Mouse (Mus musculus) CH12.LX (cell line): Measurements from ENCODE around the gene Txndc2. TPM values are rescaled to one million over a fixed set of nuclear protein-coding genes. Genes with fewer than 3 reads are reported as not detected.

Source experiments
- DNase-seq: peaks from one replicate; pipeline ENCODE4 v3.0.0-alpha.2; 2013; ENCODE audit errors: extremely low read depth
- H3K27ac ChIP-seq: 2 replicates; pipeline ENCODE4 v1.5.1; 2012; ENCODE audit warnings: low read depth, mild to moderate bottlenecking, control low read depth, moderate library complexity; ENCODE audit not compliant: insufficient read depth
- H3K27me3 ChIP-seq: replicated peaks from 2 replicates; pipeline ENCODE3; 2012; ENCODE audit warnings: inconsistent platforms
- H3K36me3 ChIP-seq, 2 experiments: replicated peaks in 1 of 2; 2 replicates each; pipeline versions ENCODE3 to v1.6.1; 2012; ENCODE audit warnings: inconsistent platforms in 1 of 2, low read length in 1 of 2, mild to moderate bottlenecking in 1 of 2, mixed read lengths in 1 of 2, moderate library complexity in 1 of 2; ENCODE audit not compliant: control insufficient read depth in 1 of 2, insufficient read depth in 1 of 2
- H3K4me1 ChIP-seq, 2 experiments: 2 replicates each; pipeline ENCODE4 v1.6.1; 2012; ENCODE audit warnings: inconsistent platforms in 1 of 2, moderate library complexity in 1 of 2; ENCODE audit not compliant: insufficient read depth in 2 of 2, control insufficient read depth in 1 of 2
- H3K4me2 ChIP-seq: 2 replicates; pipeline ENCODE4 v1.6.1; 2012; ENCODE audit warnings: low read depth, mild to moderate bottlenecking, control low read depth; ENCODE audit not compliant: poor library complexity, insufficient read depth, severe bottlenecking
- H3K4me3 ChIP-seq, 3 experiments: fragments of 150-350 bp in 1 of 3; sonication (generic) in 1 of 3; replicated peaks in 1 of 3; 2 replicates each; pipeline versions ENCODE3 to v1.5.1; 2011 to 2012; ENCODE audit warnings: low read depth in 2 of 3, low read length in 2 of 3, mild to moderate bottlenecking in 2 of 3, moderate library complexity in 2 of 3, control low read depth in 1 of 3, improper control_type of control experiment in 1 of 3, inconsistent platforms in 1 of 3, mixed read lengths in 1 of 3; ENCODE audit not compliant: poor library complexity in 1 of 3
- H3K79me2 ChIP-seq: replicated peaks from 2 replicates; pipeline ENCODE4 v1.6.1; 2012; ENCODE audit warnings: mild to moderate bottlenecking, moderate library complexity; ENCODE audit not compliant: control insufficient read depth, poor library complexity, insufficient read depth, severe bottlenecking; ENCODE audit errors: extremely low read depth
- H3K9ac ChIP-seq: 2 replicates; pipeline ENCODE4 v1.6.1; 2012; ENCODE audit warnings: low read depth, mild to moderate bottlenecking, control low read depth, moderate library complexity; ENCODE audit not compliant: insufficient read depth
- H3K9me3 ChIP-seq: replicated peaks from 2 replicates; pipeline ENCODE3; 2012; ENCODE audit warnings: low read length, inconsistent platforms, mixed read lengths
- CHD1 ChIP-seq: IDR thresholded peaks from 2 replicates; pipeline ENCODE4 v1.6.1; 2012; ENCODE audit warnings: low read depth, low read length, improper control_type of control experiment, inconsistent platforms
- CHD2 ChIP-seq: IDR thresholded peaks from 2 replicates; pipeline ENCODE4 v1.6.1; 2011; ENCODE audit warnings: low read length, improper control_type of control experiment
- E2F4 ChIP-seq: IDR thresholded peaks from 2 replicates; pipeline ENCODE4 v1.6.1; 2011; ENCODE audit warnings: low read depth, low read length, improper control_type of control experiment; ENCODE audit not compliant: insufficient replicate concordance
- ELF1 ChIP-seq: IDR thresholded peaks from 2 replicates; pipeline ENCODE4 v1.6.1; 2014; ENCODE audit warnings: low read depth, mild to moderate bottlenecking, inconsistent platforms, low read length, improper control_type of control experiment
- EP300 ChIP-seq: IDR thresholded peaks from 2 replicates; pipeline ENCODE4 v1.6.1; 2011; ENCODE audit warnings: low read length, improper control_type of control experiment
- ETS1 ChIP-seq: conservative IDR thresholded peaks from 2 replicates; pipeline ENCODE4 v1.6.1; 2012; ENCODE audit warnings: low read depth, mild to moderate bottlenecking, inconsistent platforms, low read length, improper control_type of control experiment, moderate library complexity
- HCFC1 ChIP-seq: IDR thresholded peaks from 2 replicates; pipeline ENCODE4 v1.6.1; 2012; ENCODE audit warnings: low read depth, mild to moderate bottlenecking, inconsistent platforms, low read length, improper control_type of control experiment
- IRF4 ChIP-seq: IDR thresholded peaks from 2 replicates; pipeline ENCODE4 v1.6.1; 2014; ENCODE audit warnings: low read depth, mild to moderate bottlenecking, inconsistent platforms, low read length, improper control_type of control experiment
- JUN ChIP-seq: IDR thresholded peaks from 2 replicates; pipeline ENCODE4 v1.6.1; 2011; ENCODE audit warnings: low read depth, mild to moderate bottlenecking, low read length, improper control_type of control experiment, moderate library complexity; ENCODE audit not compliant: insufficient read depth
- JUND ChIP-seq: conservative IDR thresholded peaks from 2 replicates; pipeline ENCODE4 v1.6.1; 2011; ENCODE audit warnings: low read depth, low read length, improper control_type of control experiment
- MAX ChIP-seq: IDR thresholded peaks from 2 replicates; pipeline ENCODE4 v1.6.1; 2011; ENCODE audit warnings: low read length, improper control_type of control experiment
- MAZ ChIP-seq: IDR thresholded peaks from 2 replicates; pipeline ENCODE4 v1.6.1; 2012; ENCODE audit warnings: low read depth, mild to moderate bottlenecking, inconsistent platforms, low read length, improper control_type of control experiment, moderate library complexity
- MEF2A ChIP-seq: IDR thresholded peaks from 2 replicates; pipeline ENCODE4 v1.6.1; 2014; ENCODE audit warnings: low read depth, mild to moderate bottlenecking, inconsistent platforms, low read length, improper control_type of control experiment, borderline replicate concordance
- MYC ChIP-seq: IDR thresholded peaks from 2 replicates; pipeline ENCODE4 v1.6.1; 2011; ENCODE audit warnings: low read depth, mild to moderate bottlenecking, improper control_type of control experiment, low read length
- NRF1 ChIP-seq: IDR thresholded peaks from 2 replicates; pipeline ENCODE4 v1.6.1; 2014; ENCODE audit warnings: low read depth, mild to moderate bottlenecking, inconsistent platforms, low read length, improper control_type of control experiment, moderate library complexity
- PAX5 ChIP-seq: IDR thresholded peaks from 2 replicates; pipeline ENCODE4 v1.6.1; 2012; ENCODE audit warnings: low read length, inconsistent platforms, mixed read lengths
- POLR2A ChIP-seq: IDR thresholded peaks from 2 replicates; pipeline ENCODE4 v1.6.1; 2011; ENCODE audit warnings: low read depth, mild to moderate bottlenecking, improper control_type of control experiment, low read length
- POLR2AphosphoS2 ChIP-seq: IDR thresholded peaks from 2 replicates; pipeline ENCODE4 v1.6.1; 2011; ENCODE audit warnings: low read depth, low read length, improper control_type of control experiment
- RAD21 ChIP-seq: IDR thresholded peaks from 2 replicates; pipeline ENCODE4 v1.6.1; 2011; ENCODE audit warnings: low read depth, mild to moderate bottlenecking, low read length, improper control_type of control experiment, moderate library complexity
- TBP ChIP-seq: conservative IDR thresholded peaks from 2 replicates; pipeline ENCODE4 v1.6.1; 2011; ENCODE audit warnings: low read depth, low read length, improper control_type of control experiment
- UBTF ChIP-seq: IDR thresholded peaks from 2 replicates; pipeline ENCODE4 v1.6.1; 2012; ENCODE audit warnings: low read depth, mild to moderate bottlenecking, inconsistent platforms, low read length, improper control_type of control experiment, moderate library complexity
- USF1 ChIP-seq: IDR thresholded peaks from 2 replicates; pipeline ENCODE4 v1.6.1; 2014; ENCODE audit warnings: low read depth, mild to moderate bottlenecking, inconsistent platforms, low read length, improper control_type of control experiment
- USF2 ChIP-seq: conservative IDR thresholded peaks from 2 replicates; pipeline ENCODE4 v1.6.1; 2011; ENCODE audit warnings: low read depth, low read length, improper control_type of control experiment
- ZNF384 ChIP-seq: IDR thresholded peaks from 2 replicates; pipeline ENCODE4 v1.6.1; 2012; ENCODE audit warnings: low read depth, low read length, improper control_type of control experiment, inconsistent platforms
- dilution Hi-C: fragments of 300-500 bp; cut with MboI; formaldehyde crosslinking; loops from 2 replicates; pipeline ENCODE4 v1.14.3; 2020; ENCODE audit warnings: low sequenced_read_pairs; ENCODE audit not compliant: extremely low pct_unique_long_range_greater_than_20kb, extremely low pct_ligation_motif_present
- in situ Hi-C: fragments of 300-500 bp; cut with MboI; formaldehyde crosslinking; loops from 3 replicates; pipeline ENCODE4 v1.14.3; 2019; ENCODE audit warnings: low sequenced_read_pairs, low pct_ligation_motif_present, low pct_unique_long_range_greater_than_20kb, mixed read lengths
- polyA plus RNA-seq: library from polyadenylated mRNA; unstranded; fragments of >175 nt; gene quantifications from 2 replicates; pipeline ENCODE4 v1.2.1, GENCODE M21; 2012; ENCODE audit warnings: low read depth; ENCODE audit not compliant: insufficient read length
- total RNA-seq, 2 experiments: library from RNA; depleted of rRNA; stranded (reverse); fragments of 300-350 nt in 1 of 2; fragments of >200 nt in 1 of 2; gene quantifications; 2 replicates each; pipeline ENCODE4 v1.2.3; 2012 to 2014

The Txndc2 gene
- total and polyA plus RNA-seq, 3 experiments: not detected

- Histone ChIP-seq H3K9ac (no peak overlapping the region), H3K4me1 (peaks cover 11 to 66% of the 10 kb centered on the region in 2 experiments), H3K79me2 (peaks cover 80% of the 10 kb centered on the region), H3K4me2 (no peak overlapping the region), H3K9me3 (no peaks in the 10 kb centered on the region), H3K27ac (no peak overlapping the region), H3K4me3 (no peak overlapping the region), H3K27me3 (no peaks in the 10 kb centered on the region), H3K36me3 (peaks cover 4 to 11% of the 10 kb centered on the region in 2 experiments)
- in situ Hi-C loops (no loop called here), dilution Hi-C loops (no loop called here)
- DNase-seq: no peak
- no peak for TF ChIP-seq CHD2
- TF ChIP-seq MAX: no peak
- no peak for TF ChIP-seq NRF1
- TF ChIP-seq CHD1: no peak
- no peak for TF ChIP-seq PAX5
- no peak for TF ChIP-seq JUN
- no peak for TF ChIP-seq MEF2A
- TF ChIP-seq MAZ: no peak
- no peak for TF ChIP-seq MYC
- no peak for TF ChIP-seq POLR2A
- TF ChIP-seq, all 38 proteins: peak for 0
These were observed 37.1 kb downstream of the Txndc2 start for GRCm38 (mm10) chr17:65604892-65605291.

GRCm38 (mm10) chr17:65604315-65604714, 37.7 kb downstream of the Txndc2 start:
- Histone ChIP-seq H3K79me2 (peaks cover 78% of the 10 kb centered on the region), H3K36me3 (peaks cover 1 to 8% of the 10 kb centered on the region in 2 experiments), H3K9me3 (no peaks in the 10 kb centered on the region), H3K4me3 (no peak overlapping the region), H3K27me3 (no peaks in the 10 kb centered on the region), H3K27ac (no peak overlapping the region), H3K4me1 (peaks cover 9 to 66% of the 10 kb centered on the region in 2 experiments), H3K4me2 (no peak overlapping the region), H3K9ac (no peak overlapping the region)
- in situ Hi-C loops (no loop called here), dilution Hi-C loops (no loop called here)
- no peak for DNase-seq
- TF ChIP-seq USF1 (no peak), ZNF384 (no peak), TBP (no peak), ELF1 (no peak), ETS1 (no peak), RAD21 (no peak), E2F4 (no peak), UBTF (no peak), POLR2A (no peak), POLR2AphosphoS2 (no peak), CHD2 (no peak), HCFC1 (no peak), MEF2A (no peak), USF2 (no peak), IRF4 (no peak), JUND (no peak), EP300 (no peak), MAZ (no peak)
